Mouse (Mus musculus) midbrain, embryonic 12.5 days (tissue): ENCODE results near the gene Gpn3. TPM values are rescaled to one million over a fixed set of nuclear protein-coding genes. Genes with fewer than 3 reads are reported as not detected.

ENCODE experiments used
- ATAC-seq: fragments of 200-750 bp; cut with Nextera tagmentation; 2 replicates; pipeline ENCODE4 v1.8.0; 2017; ENCODE audit warnings: low read depth, moderate TSS enrichment, moderate library complexity; ENCODE audit not compliant: low FRiP score
- H3K27ac ChIP-seq: fragments of 300-500 bp; sonication (generic); replicated peaks from 2 replicates; pipeline ENCODE4 v1.5.1; 2016; ENCODE audit warnings: mild to moderate bottlenecking
- H3K27me3 ChIP-seq: fragments of 300-500 bp; sonication (generic); 2 replicates; pipeline ENCODE4 v1.6.1; 2016; ENCODE audit warnings: mild to moderate bottlenecking
- H3K36me3 ChIP-seq: fragments of 300-500 bp; sonication (generic); 2 replicates; pipeline ENCODE4 v1.6.1; 2016
- H3K4me1 ChIP-seq: fragments of 300-500 bp; sonication (generic); 2 replicates; pipeline ENCODE4 v1.6.1; 2016
- H3K4me2 ChIP-seq: fragments of 300-500 bp; sonication (generic); replicated peaks from 2 replicates; pipeline ENCODE4 v1.6.1; 2016; ENCODE audit warnings: mild to moderate bottlenecking, moderate library complexity
- H3K4me3 ChIP-seq: fragments of 300-500 bp; sonication (generic); 2 replicates; pipeline ENCODE4 v1.5.1; 2016; ENCODE audit warnings: mild to moderate bottlenecking
- H3K9ac ChIP-seq: fragments of 300-500 bp; sonication (generic); replicated peaks from 2 replicates; pipeline ENCODE4 v1.6.1; 2016; ENCODE audit warnings: mild to moderate bottlenecking, moderate library complexity
- H3K9me3 ChIP-seq: fragments of 300-500 bp; sonication (generic); 2 replicates; pipeline ENCODE4 v1.6.1; 2016; ENCODE audit warnings: mild to moderate bottlenecking
- WGBS: fragments of 180-500 bp; shearing (Covaris S2); methylation state at CpG from one replicate; pipeline ENCODE4 v1.1.7; 2016; 5-methylcytosine and 5-hydroxymethylcytosine counted together
- polyA plus RNA-seq: library from polyadenylated mRNA; unstranded; fragments of >200 nt; fragmentation: Nextera tagmentation; extraction: Ambion mirVana; gene quantifications from 2 replicates; pipeline ENCODE4 v1.2.1, GENCODE M21; 2016

Gpn3 gene
- polyA plus RNA-seq, 1 experiment from 2014 or later: 58.2 TPM

- Histone ChIP-seq H3K27me3 (no peaks in the 10 kb centered on the region), H3K4me2 (peak overlapping the region; percentile 86), H3K27ac (peak overlapping the region; percentile 4; the same call in 1 of the 2 replicates), H3K9ac (peak overlapping the region; percentile 77), H3K36me3 (peaks cover 11% of the 10 kb centered on the region), H3K9me3 (no peaks in the 10 kb centered on the region), H3K4me3 (peak overlapping the region; percentile 66), H3K4me1 (peaks cover 14% of the 10 kb centered on the region)
- ATAC-seq: no peak
- 15% methylated on average over 19 of the region's 19 CpGs for WGBS
Observed at GRCm38 (mm10) chr5:122392227-122393004, 20.7 kb downstream of the Gpn3 start.

GRCm38 (mm10) chr5:122393887-122394286 is 22.2 kb downstream of the Gpn3 start:
- peaks cover 14% of the 10 kb centered on the region for H3K36me3 ChIP-seq
- WGBS: 52% methylated on average over 2 of the region's 2 CpGs
- no peak for ATAC-seq

DNA sequence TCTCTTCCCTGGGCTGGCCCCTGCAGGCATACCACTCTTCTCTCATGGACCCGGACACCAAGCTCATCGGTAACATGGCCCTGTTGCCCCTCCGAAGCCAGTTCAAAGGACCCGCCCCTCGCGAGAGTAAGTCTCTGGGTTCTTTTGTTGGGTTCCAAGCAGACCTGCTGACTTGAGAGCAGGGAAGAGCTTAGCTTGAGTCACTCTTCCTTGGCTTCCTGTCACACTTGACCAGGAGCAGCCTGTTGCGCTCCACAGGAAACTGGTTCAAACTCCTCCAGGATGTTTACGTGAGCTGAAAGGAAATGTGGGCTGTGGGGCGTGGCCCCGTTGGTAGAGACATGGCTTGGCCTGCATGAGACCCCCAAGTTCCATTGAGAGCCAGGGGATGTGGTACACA is 25.1 kb downstream of the Gpn3 start:
- Histone ChIP-seq H3K27me3 (no peaks in the 10 kb centered on the region), H3K4me1 (peaks cover 14% of the 10 kb centered on the region), H3K9ac (no peak overlapping the region), H3K4me3 (no peak overlapping the region), H3K36me3 (peaks cover 30% of the 10 kb centered on the region), H3K9me3 (no peaks in the 10 kb centered on the region), H3K4me2 (no peak overlapping the region), H3K27ac (no peak overlapping the region)
- 83% methylated on average over 10 of the region's 10 CpGs for WGBS
- no peak for ATAC-seq

More at GRCm38 (mm10) chr5:122393887-122394286, 22.2 kb downstream of the Gpn3 start:
- no peak overlapping the region for H3K27ac ChIP-seq
- no peak overlapping the region for H3K4me3 ChIP-seq
- peaks cover 14% of the 10 kb centered on the region for H3K4me1 ChIP-seq
- no peaks in the 10 kb centered on the region for H3K9me3 ChIP-seq
- no peaks in the 10 kb centered on the region for H3K27me3 ChIP-seq
- no peak overlapping the region for H3K4me2 ChIP-seq
- H3K9ac ChIP-seq: no peak overlapping the region

- no peak overlapping the region for H3K9ac ChIP-seq
- peaks cover 11% of the 10 kb centered on the region for H3K4me1 ChIP-seq
- H3K9me3 ChIP-seq: no peaks in the 10 kb centered on the region
- no peak overlapping the region for H3K4me2 ChIP-seq
- peaks cover 37% of the 10 kb centered on the region for H3K36me3 ChIP-seq
- H3K27me3 ChIP-seq: no peaks in the 10 kb centered on the region
- no peak for ATAC-seq
- WGBS: 89% methylated on average over 8 of the region's 8 CpGs
- H3K27ac ChIP-seq: no peak overlapping the region
- H3K4me3 ChIP-seq: no peak overlapping the region
Observed at GRCm38 (mm10) chr5:122397495-122397894, 25.8 kb downstream of the Gpn3 start.

DNA sequence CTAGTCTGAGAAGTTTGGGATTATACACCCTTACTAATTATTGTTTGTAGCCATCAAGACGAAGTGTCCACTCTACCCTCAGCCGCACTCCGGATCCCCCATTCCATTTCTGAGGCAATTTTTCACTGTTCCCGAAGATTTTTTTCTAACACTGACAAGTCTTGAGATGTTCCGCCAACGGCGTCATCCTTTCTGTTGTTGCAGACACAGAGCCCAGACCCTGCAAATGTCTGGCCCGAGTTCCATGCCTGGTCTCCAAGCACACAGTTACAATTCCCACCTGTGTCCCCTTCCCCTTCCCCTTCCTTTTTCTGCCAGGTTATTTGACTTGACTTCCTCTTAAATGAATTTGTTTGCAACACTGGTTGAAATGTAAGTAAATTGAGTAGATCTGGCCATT is 28.2 kb downstream of the Gpn3 start:
- Histone ChIP-seq H3K9me3 (no peaks in the 10 kb centered on the region), H3K27me3 (no peaks in the 10 kb centered on the region), H3K4me1 (no peaks in the 10 kb centered on the region; the same call in 1 of the 2 replicates), H3K4me2 (no peak overlapping the region), H3K4me3 (no peak overlapping the region), H3K36me3 (peaks cover 60% of the 10 kb centered on the region), H3K27ac (no peak overlapping the region), H3K9ac (no peak overlapping the region)
- 93% methylated on average over 8 of the region's 8 CpGs for WGBS
- ATAC-seq: no peak

- no peak overlapping the region for H3K9ac ChIP-seq
- no peak overlapping the region for H3K4me2 ChIP-seq
- H3K4me1 ChIP-seq: no peaks in the 10 kb centered on the region
- no peak overlapping the region for H3K4me3 ChIP-seq
- H3K36me3 ChIP-seq: peaks cover 69% of the 10 kb centered on the region
- no peak for ATAC-seq
- no peaks in the 10 kb centered on the region for H3K9me3 ChIP-seq
- H3K27ac ChIP-seq: no peak overlapping the region
- 86% methylated on average over 18 of the region's 18 CpGs for WGBS
- no peaks in the 10 kb centered on the region for H3K27me3 ChIP-seq
Observed at GRCm38 (mm10) chr5:122400628-122401302, 29.1 kb downstream of the Gpn3 start.

DNA sequence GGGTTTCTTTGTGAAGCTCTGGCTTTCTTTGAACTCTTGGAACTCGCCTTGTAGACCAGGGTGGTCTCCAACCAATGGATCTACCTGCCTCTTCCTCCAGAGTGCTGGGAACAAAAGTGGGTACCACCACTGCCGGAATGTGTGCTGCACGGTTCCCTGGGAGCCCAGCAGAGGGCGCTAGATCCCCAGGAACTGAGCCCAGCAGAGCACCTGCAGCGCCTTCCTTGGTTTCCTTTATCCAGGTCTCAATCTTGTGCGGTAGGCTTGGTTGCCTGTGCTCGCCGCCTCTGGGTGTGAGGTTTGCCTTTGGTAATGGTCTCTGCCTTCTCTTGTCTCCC is 29.6 kb downstream of the Gpn3 start:
- H3K9ac ChIP-seq: no peak overlapping the region
- no peak overlapping the region for H3K4me3 ChIP-seq
- 31% methylated on average over 8 of the region's 8 CpGs for WGBS
- no peak overlapping the region for H3K4me2 ChIP-seq
- no peaks in the 10 kb centered on the region for H3K4me1 ChIP-seq
- H3K36me3 ChIP-seq: peaks cover 74% of the 10 kb centered on the region
- no peaks in the 10 kb centered on the region for H3K9me3 ChIP-seq
- no peak for ATAC-seq
- no peak overlapping the region for H3K27ac ChIP-seq
- no peaks in the 10 kb centered on the region for H3K27me3 ChIP-seq

- Histone ChIP-seq H3K9ac (no peak overlapping the region), H3K4me2 (no peak overlapping the region), H3K36me3 (peaks cover 75% of the 10 kb centered on the region), H3K4me3 (no peak overlapping the region), H3K27me3 (no peaks in the 10 kb centered on the region), H3K27ac (no peak overlapping the region), H3K4me1 (no peaks in the 10 kb centered on the region), H3K9me3 (no peaks in the 10 kb centered on the region)
- 93% methylated on average over 13 of the region's 13 CpGs for WGBS
- no peak for ATAC-seq
Observed at GRCm38 (mm10) chr5:122402160-122402559, 30.5 kb downstream of the Gpn3 start.

DNA sequence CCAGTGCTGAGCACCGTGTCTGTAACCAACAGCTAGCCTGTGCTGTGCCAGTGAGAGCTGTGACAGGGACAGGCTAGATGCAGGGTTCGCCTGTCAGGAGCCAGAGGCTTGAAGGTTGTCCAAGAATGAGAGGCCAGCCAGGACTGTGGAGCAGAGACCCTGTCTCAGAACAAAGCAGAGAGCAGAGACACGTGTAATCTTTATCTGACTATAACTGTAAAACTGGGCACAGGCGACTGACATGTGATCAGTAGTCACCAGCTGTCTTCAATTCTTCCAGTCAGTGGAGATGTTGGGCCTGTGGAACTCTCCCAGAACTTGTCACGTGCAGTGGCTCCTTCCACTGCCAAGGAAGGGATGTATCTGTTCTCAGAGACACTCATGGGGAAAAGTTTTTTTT is 31.1 kb downstream of the Gpn3 start:
- Histone ChIP-seq H3K9ac (no peak overlapping the region), H3K4me2 (no peak overlapping the region), H3K4me1 (no peaks in the 10 kb centered on the region), H3K27me3 (no peaks in the 10 kb centered on the region), H3K9me3 (no peaks in the 10 kb centered on the region), H3K36me3 (peaks cover 74% of the 10 kb centered on the region), H3K27ac (no peak overlapping the region), H3K4me3 (no peak overlapping the region)
- ATAC-seq: no peak
- 93% methylated on average over 5 of the region's 5 CpGs for WGBS

DNA sequence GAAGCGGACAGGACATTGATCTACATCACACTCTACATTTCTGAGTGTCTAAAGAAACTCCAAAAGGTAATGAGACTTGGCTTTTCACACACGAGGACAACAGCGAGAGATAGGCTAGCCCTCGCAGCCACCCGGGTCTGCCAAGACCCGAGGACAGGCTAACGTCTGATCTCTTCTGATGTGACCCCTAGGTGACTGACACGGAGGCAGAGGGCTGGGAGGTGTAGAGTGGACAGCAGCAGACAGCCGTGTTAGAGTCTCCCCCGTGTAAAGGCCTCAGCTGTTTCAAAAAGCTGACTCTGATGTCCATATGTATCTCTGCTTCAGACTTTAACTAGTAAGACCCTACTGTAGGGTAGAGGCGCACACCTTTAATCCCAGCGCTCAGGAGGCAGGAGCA is 31.7 kb downstream of the Gpn3 start:
- Histone ChIP-seq H3K27me3 (no peaks in the 10 kb centered on the region), H3K4me1 (no peaks in the 10 kb centered on the region), H3K4me2 (no peak overlapping the region), H3K9me3 (no peaks in the 10 kb centered on the region), H3K4me3 (no peak overlapping the region), H3K9ac (no peak overlapping the region), H3K27ac (no peak overlapping the region), H3K36me3 (peaks cover 74% of the 10 kb centered on the region)
- ATAC-seq: no peak
- WGBS: 95% methylated on average over 12 of the region's 12 CpGs

- no peaks in the 10 kb centered on the region for H3K9me3 ChIP-seq
- 96% methylated on average over 10 of the region's 10 CpGs for WGBS
- H3K27me3 ChIP-seq: no peaks in the 10 kb centered on the region
- no peaks in the 10 kb centered on the region for H3K4me1 ChIP-seq
- H3K4me3 ChIP-seq: no peak overlapping the region
- ATAC-seq: no peak
- no peak overlapping the region for H3K4me2 ChIP-seq
- no peak overlapping the region for H3K9ac ChIP-seq
- no peak overlapping the region for H3K27ac ChIP-seq
- peaks cover 70% of the 10 kb centered on the region for H3K36me3 ChIP-seq
Observed at GRCm38 (mm10) chr5:122405537-122405936, 33.9 kb downstream of the Gpn3 start.

GRCm38 (mm10) chr5:122409692-122410645 is 38.3 kb downstream of the Gpn3 start:
- ATAC-seq: no peak
- H3K36me3 ChIP-seq: peaks cover 38% of the 10 kb centered on the region
- no peaks in the 10 kb centered on the region for H3K4me1 ChIP-seq
- no peaks in the 10 kb centered on the region for H3K9me3 ChIP-seq
- H3K27me3 ChIP-seq: no peaks in the 10 kb centered on the region
- H3K4me3 ChIP-seq: no peak overlapping the region
- no peak overlapping the region for H3K4me2 ChIP-seq
- H3K27ac ChIP-seq: no peak overlapping the region
- WGBS: 88% methylated on average over 19 of the region's 19 CpGs
- no peak overlapping the region for H3K9ac ChIP-seq
